Mouse (Mus musculus) midbrain, embryonic 10.5 days (tissue): ENCODE measurements around the gene Stil. TPM values are rescaled to one million over a fixed set of nuclear protein-coding genes. Genes with fewer than 3 reads are reported as not detected.

Experiments used
- DNase-seq: peaks from one replicate; pipeline ENCODE4 v3.0.0-alpha.2; 2017; ENCODE audit warnings: low spot score
- H3K27ac ChIP-seq: fragments of 300-500 bp; sonication (generic); replicated peaks from 2 replicates; pipeline ENCODE4 v1.5.1; 2016; ENCODE audit warnings: mild to moderate bottlenecking
- H3K27me3 ChIP-seq: fragments of 300-500 bp; sonication (generic); 2 replicates; pipeline ENCODE4 v1.6.1; 2016; ENCODE audit warnings: low read depth, mild to moderate bottlenecking; ENCODE audit not compliant: poor library complexity, severe bottlenecking
- H3K36me3 ChIP-seq: fragments of 300-500 bp; sonication (generic); 2 replicates; pipeline ENCODE4 v1.6.1; 2016; ENCODE audit warnings: mild to moderate bottlenecking, moderate library complexity
- H3K4me1 ChIP-seq: fragments of 300-500 bp; sonication (generic); 2 replicates; pipeline ENCODE4 v1.6.1; 2016
- H3K4me3 ChIP-seq: fragments of 300-500 bp; sonication (generic); 2 replicates; pipeline ENCODE4 v1.5.1; 2016; ENCODE audit warnings: mild to moderate bottlenecking, moderate library complexity
- H3K9me3 ChIP-seq: fragments of 300-500 bp; sonication (generic); replicated peaks from 2 replicates; pipeline ENCODE4 v1.6.1; 2016; ENCODE audit warnings: mild to moderate bottlenecking
- WGBS: fragments of 180-500 bp; shearing (Covaris S2); methylation state at CpG from one replicate; pipeline ENCODE4 v1.1.7; 2016; 5-methylcytosine and 5-hydroxymethylcytosine counted together
- polyA plus RNA-seq: library from polyadenylated mRNA; unstranded; fragments of >200 nt; fragmentation: Nextera tagmentation; extraction: Ambion mirVana; gene quantifications from 2 replicates; pipeline ENCODE4 v1.2.1, GENCODE M21; 2016

The Stil gene
- polyA plus RNA-seq, 1 experiment from 2014 or later, result 19.0 TPM

GRCm38 (mm10) chr4:115071668-115072067 is 71.7 kb downstream of the Stil start:
- peaks cover 3% of the 10 kb centered on the region; the same call in 1 of the 2 replicates for H3K36me3 ChIP-seq
- no peak overlapping the region for H3K27ac ChIP-seq
- H3K4me3 ChIP-seq, result no peak overlapping the region
- 53% methylated on average over 1 of the region's 1 CpGs for WGBS
- H3K9me3 ChIP-seq, result no peaks in the 10 kb centered on the region
- no peak for DNase-seq
- H3K4me1 ChIP-seq, result 0 out of 2 replicates have a peak, but pooled peaks cover 3% of the 10 kb centered on the region
- H3K27me3 ChIP-seq, result peaks cover 66% of the 10 kb centered on the region

- Histone ChIP-seq H3K27ac (no peak overlapping the region), H3K4me1 (peaks cover 16% of the 10 kb centered on the region), H3K36me3 (no peaks in the 10 kb centered on the region), H3K9me3 (no peaks in the 10 kb centered on the region), H3K4me3 (no peak overlapping the region), H3K27me3 (peaks cover 53% of the 10 kb centered on the region)
- WGBS, result 85% methylated on average over 1 of the region's 1 CpGs
- DNase-seq, result no peak
Measured at GRCm38 (mm10) chr4:115074789-115075188, 74.8 kb downstream of the Stil start.

- no peaks in the 10 kb centered on the region for H3K36me3 ChIP-seq
- no peaks in the 10 kb centered on the region for H3K9me3 ChIP-seq
- H3K4me3 ChIP-seq, result no peak overlapping the region
- 45% methylated on average over 3 of the region's 3 CpGs for WGBS
- peaks cover 21% of the 10 kb centered on the region for H3K4me1 ChIP-seq
- H3K27ac ChIP-seq, result no peak overlapping the region
- peaks cover 47% of the 10 kb centered on the region for H3K27me3 ChIP-seq
- no peak for DNase-seq
Measured at GRCm38 (mm10) chr4:115075204-115075915, 75.4 kb downstream of the Stil start.

- peak; percentile 75 for DNase-seq
- H3K9me3 ChIP-seq, result no peaks in the 10 kb centered on the region
- no peaks in the 10 kb centered on the region for H3K36me3 ChIP-seq
- 25% methylated on average over 10 of the region's 10 CpGs for WGBS
- H3K27me3 ChIP-seq, result peaks cover 58% of the 10 kb centered on the region
- peak overlapping the region; percentile 81 for H3K27ac ChIP-seq
- H3K4me1 ChIP-seq, result peaks cover 21% of the 10 kb centered on the region
- peak overlapping the region; percentile 23; the same call in 1 of the 2 replicates for H3K4me3 ChIP-seq
Measured at GRCm38 (mm10) chr4:115078892-115079820, 79.2 kb downstream of the Stil start.

- DNase-seq, result no peak
- Histone ChIP-seq H3K27ac (peak overlapping the region; percentile 81), H3K9me3 (no peaks in the 10 kb centered on the region), H3K36me3 (no peaks in the 10 kb centered on the region), H3K27me3 (peaks cover 58% of the 10 kb centered on the region), H3K4me3 (peak overlapping the region; percentile 23; the same call in 1 of the 2 replicates), H3K4me1 (peaks cover 21% of the 10 kb centered on the region)
- WGBS, result 18% methylated on average over 5 of the region's 5 CpGs
Measured at GRCm38 (mm10) chr4:115079821-115080349, 79.9 kb downstream of the Stil start.

GRCm38 (mm10) chr4:115083031-115083430 is 83.1 kb downstream of the Stil start:
- H3K9me3 ChIP-seq, result no peaks in the 10 kb centered on the region
- no peak for DNase-seq
- peaks cover 25% of the 10 kb centered on the region for H3K4me1 ChIP-seq
- no peaks in the 10 kb centered on the region for H3K36me3 ChIP-seq
- H3K27me3 ChIP-seq, result peaks cover 70% of the 10 kb centered on the region
- H3K27ac ChIP-seq, result no peak overlapping the region
- WGBS, result 82% methylated on average over 3 of the region's 3 CpGs
- H3K4me3 ChIP-seq, result no peak overlapping the region

GRCm38 (mm10) chr4:115085522-115086095 is 85.7 kb downstream of the Stil start:
- DNase-seq, result peak; percentile 72
- H3K9me3 ChIP-seq, result no peaks in the 10 kb centered on the region
- no peak overlapping the region for H3K4me3 ChIP-seq
- 19% methylated on average over 6 of the region's 6 CpGs for WGBS
- H3K4me1 ChIP-seq, result peaks cover 3% of the 10 kb centered on the region; the same call in 1 of the 2 replicates
- H3K27me3 ChIP-seq, result peaks cover 69% of the 10 kb centered on the region
- H3K27ac ChIP-seq, result no peak overlapping the region
- H3K36me3 ChIP-seq, result no peaks in the 10 kb centered on the region

- H3K27ac ChIP-seq, result no peak overlapping the region
- no peak for DNase-seq
- H3K36me3 ChIP-seq, result no peaks in the 10 kb centered on the region
- peaks cover 65% of the 10 kb centered on the region for H3K27me3 ChIP-seq
- no peak overlapping the region for H3K4me3 ChIP-seq
- H3K9me3 ChIP-seq, result no peaks in the 10 kb centered on the region
- WGBS, result 58% methylated on average over 4 of the region's 4 CpGs
- H3K4me1 ChIP-seq, result peaks cover 3% of the 10 kb centered on the region; the same call in 1 of the 2 replicates
Measured at GRCm38 (mm10) chr4:115086257-115086656, 86.3 kb downstream of the Stil start.

GRCm38 (mm10) chr4:115086763-115087415 is 86.9 kb downstream of the Stil start:
- no peak for DNase-seq
- Histone ChIP-seq H3K27ac (no peak overlapping the region), H3K4me1 (peaks cover 3% of the 10 kb centered on the region; the same call in 1 of the 2 replicates), H3K36me3 (no peaks in the 10 kb centered on the region), H3K4me3 (no peak overlapping the region), H3K9me3 (no peaks in the 10 kb centered on the region), H3K27me3 (peaks cover 62% of the 10 kb centered on the region)
- WGBS, result 77% methylated on average over 3 of the region's 3 CpGs

GRCm38 (mm10) chr4:115088611-115089338 is 88.8 kb downstream of the Stil start, which contains the start of gene Pdzk1ip1:
TSS of gene Pdzk1ip1 (plus strand) at chr4:115088708.
- Histone ChIP-seq H3K4me1 (peaks cover 3% of the 10 kb centered on the region; the same call in 1 of the 2 replicates), H3K9me3 (no peaks in the 10 kb centered on the region), H3K4me3 (no peak within 1 kb of the TSS), H3K36me3 (no peaks in the 10 kb centered on the region), H3K27ac (no peak within 1 kb of the TSS; the same call in 1 of the 2 replicates), H3K27me3 (peaks cover 71% of the 10 kb centered on the region)
- DNase-seq, result no peak
- 29% methylated on average over 11 of the region's 11 CpGs for WGBS

GRCm38 (mm10) chr4:115090592-115090991 is 90.6 kb downstream of the Stil start:
- no peak overlapping the region for H3K4me3 ChIP-seq

More at GRCm38 (mm10) chr4:115090592-115090991, 90.6 kb downstream of the Stil start:
- Histone ChIP-seq H3K36me3 (no peaks in the 10 kb centered on the region), H3K9me3 (no peaks in the 10 kb centered on the region), H3K4me1 (peaks cover 4% of the 10 kb centered on the region), H3K27ac (0 out of 2 replicates have a peak overlapping the region, but pooled peaks have one; percentile 7), H3K27me3 (peaks cover 72% of the 10 kb centered on the region)
- whole genome bisulfite sequencing, result 75% methylated on average over 2 of the region's 2 CpGs
- no peak for DNase-seq
